Mouse (Mus musculus): ENCODE data around the gene Itfg2. TPM values are rescaled to one million over a fixed set of nuclear protein-coding genes. Genes with fewer than 3 reads are reported as not detected.
A peak's percentile ranks its signal among the peaks of the same experiment; 100 is the strongest.

Itfg2 gene
- total RNA-seq (2021), result 10 to 100 TPM; 18.2 to 25.4 TPM

- DNase-seq, result peak; percentile 96
Measured at GRCm38 (mm10) chr6:128424269-128425019, at the start of gene Itfg2. Gene Itfg2, minus strand, starts transcription at chr6:128424931.

GRCm38 (mm10) chr6:128474112-128474511 lies 49.4 kb upstream of the Itfg2 start:
- no peak for DNase-seq

- DNase-seq, result no peak
Measured at GRCm38 (mm10) chr6:128469451-128469850, 44.7 kb upstream of the Itfg2 start.

GRCm38 (mm10) chr6:128467298-128467697 lies 42.6 kb upstream of the Itfg2 start:
- DNase-seq, result no peak

- DNase-seq, result no peak
Measured at GRCm38 (mm10) chr6:128466563-128466962, 41.8 kb upstream of the Itfg2 start.

- no peak for DNase-seq
Measured at GRCm38 (mm10) chr6:128466043-128466442, 41.3 kb upstream of the Itfg2 start.

- DNase-seq, result no peak
Measured at GRCm38 (mm10) chr6:128464996-128465395, 40.3 kb upstream of the Itfg2 start.

GRCm38 (mm10) chr6:128461606-128462005 lies 36.9 kb upstream of the Itfg2 start:
- DNase-seq, result no peak

GRCm38 (mm10) chr6:128460729-128461503 lies 36.2 kb upstream of the Itfg2 start:
- no peak for DNase-seq

GRCm38 (mm10) chr6:128460321-128460720 lies 35.6 kb upstream of the Itfg2 start:
- no peak for DNase-seq

- no peak for DNase-seq
Measured at GRCm38 (mm10) chr6:128457186-128457585, 32.5 kb upstream of the Itfg2 start.

GRCm38 (mm10) chr6:128455835-128456605 lies 31.3 kb upstream of the Itfg2 start:
- peak; percentile 47 to 61 for DNase-seq

GRCm38 (mm10) chr6:128447063-128447462 lies 22.3 kb upstream of the Itfg2 start:
- no peak for DNase-seq

GRCm38 (mm10) chr6:128445761-128446535 lies 21.2 kb upstream of the Itfg2 start:
- no peak for DNase-seq

- DNase-seq, result no peak
Measured at GRCm38 (mm10) chr6:128440238-128440637, 15.5 kb upstream of the Itfg2 start.

GRCm38 (mm10) chr6:128438871-128439341 lies 14.2 kb upstream of the Itfg2 start:
- no peak for DNase-seq

GRCm38 (mm10) chr6:128438317-128438870 lies 13.7 kb upstream of the Itfg2 start, which contains the start of gene Fkbp4:
Gene Fkbp4, minus strand, starts transcription at chr6:128438677.
- peak; percentile 92 to 93 for DNase-seq

GRCm38 (mm10) chr6:128437731-128438316 lies 13.1 kb upstream of the Itfg2 start:
- DNase-seq, result peak; percentile 43 to 64

GRCm38 (mm10) chr6:128437288-128437687 lies 12.6 kb upstream of the Itfg2 start:
- DNase-seq, result no peak

GRCm38 (mm10) chr6:128436356-128437005 lies 11.8 kb upstream of the Itfg2 start:
- DNase-seq, result no peak

GRCm38 (mm10) chr6:128435474-128435873 lies 10.7 kb upstream of the Itfg2 start:
- DNase-seq, result no peak

All from layer of hippocampus, postnatal 36 days (tissue).